Mouse (Mus musculus) monocyte, adult 5-6 weeks (primary cell): ENCODE measurements around the gene Bard1. TPM values are rescaled to one million over a fixed set of nuclear protein-coding genes. Genes with fewer than 3 reads are reported as not detected.

Experiments used
- ATAC-seq: fragments of 153-309, 156-312 bp; replicated peaks from 2 replicates; pipeline ENCODE4 v1.8.0; 2017; ENCODE audit warnings: mild to moderate bottlenecking; ENCODE audit not compliant: low TSS enrichment, insufficient number of reproducible peaks, severe bottlenecking, poor library complexity, low FRiP score
- total RNA-seq: library from RNA; stranded (forward); fragments of 200-1000, 200-491, 200-594 nt; gene quantifications from 3 replicates; pipeline ENCODE4 v1.2.3, GENCODE M21; 2017

The Bard1 gene
- total RNA-seq = 2.5 to 3.5 TPM (median 2.6 TPM) in 3 replicates

DNA sequence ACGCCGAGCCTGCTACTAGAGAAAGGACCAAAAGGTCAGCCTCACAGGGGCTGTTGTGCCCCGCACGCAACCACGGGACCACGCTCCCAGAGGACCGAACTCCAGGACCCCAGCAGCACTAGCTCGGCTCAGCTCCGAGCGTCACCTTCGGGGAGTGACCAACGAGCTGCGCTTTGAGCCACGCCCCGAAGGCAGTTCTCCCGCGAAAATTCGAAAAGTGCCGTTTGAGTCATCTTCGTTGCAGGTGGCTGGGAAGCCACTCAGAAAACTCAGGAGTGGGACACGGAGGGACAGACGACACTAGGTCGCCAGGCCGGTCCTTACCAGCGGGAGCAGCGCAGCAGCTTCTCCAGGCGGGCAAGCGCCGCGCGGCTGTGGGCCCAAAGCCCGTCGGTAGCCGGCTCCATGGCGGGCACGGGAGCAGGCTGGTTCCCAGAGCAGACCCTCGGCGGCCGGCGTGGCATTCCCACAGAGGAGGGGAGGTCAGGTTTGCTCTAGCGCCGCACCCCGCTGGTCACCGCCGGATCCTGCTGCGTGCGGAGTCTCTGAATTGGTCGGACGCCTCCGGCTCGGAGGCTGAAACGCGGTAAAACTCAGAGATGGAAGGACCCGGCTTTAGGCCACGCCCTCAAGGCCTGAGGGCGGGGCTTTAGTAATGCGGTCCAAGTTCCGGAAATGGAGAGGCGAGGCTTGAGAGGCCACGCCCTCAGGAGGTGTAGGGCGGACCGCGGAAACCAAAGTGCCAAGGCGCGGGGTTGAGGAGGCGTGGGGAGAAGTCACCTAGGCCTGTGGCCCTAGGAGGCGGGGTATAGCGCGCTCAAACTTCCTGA is at the start of gene Bard1:
Bard1 (minus strand) TSS at position 803 of the 830 bp plus-strand sequence.
- peak; percentile 96 for ATAC-seq

DNA sequence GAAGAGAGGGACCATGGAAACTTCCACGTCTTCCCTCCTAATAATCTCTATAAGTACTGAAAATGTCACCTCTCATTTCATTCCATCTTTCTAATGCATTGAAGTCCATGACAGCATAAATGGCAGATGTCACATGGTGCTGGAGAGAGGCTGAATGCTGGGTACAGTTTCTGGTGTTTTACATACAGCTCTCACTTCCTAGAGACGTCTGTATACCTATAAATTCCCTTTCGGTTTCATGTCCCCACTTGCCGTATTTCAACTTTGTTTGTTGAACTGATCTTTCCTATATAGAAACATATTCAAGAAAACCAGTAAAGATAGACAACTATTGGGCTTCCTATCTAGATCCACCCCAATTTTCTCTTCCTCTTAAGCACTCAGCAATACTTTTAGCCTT is 24.2 kb upstream of the Bard1 start:
- ATAC-seq = no peak

GRCm38 (mm10) chr1:71118511-71118910 is 15.6 kb upstream of the Bard1 start:
- no peak for ATAC-seq

GRCm38 (mm10) chr1:71117253-71117652 is 14.3 kb upstream of the Bard1 start:
- no peak for ATAC-seq

DNA sequence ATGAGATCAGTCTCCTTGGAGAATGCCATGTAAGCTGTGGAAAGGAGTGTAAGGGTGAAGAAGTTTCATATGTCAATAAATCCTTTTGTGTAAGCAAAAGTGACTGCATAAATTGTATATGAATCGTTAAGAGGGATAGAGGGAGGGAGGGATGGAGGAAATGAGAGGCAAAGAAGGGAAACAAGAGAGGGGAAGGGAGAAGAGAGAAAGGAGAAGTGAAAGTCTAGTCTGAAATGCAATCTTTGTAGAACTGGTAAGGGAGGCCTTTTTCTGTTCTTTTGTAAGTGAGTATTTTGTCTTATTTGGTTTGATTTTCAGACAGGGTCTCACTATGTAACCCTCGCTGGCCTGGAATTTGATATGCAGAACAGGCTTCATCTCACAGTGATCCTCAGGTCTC is 12.8 kb upstream of the Bard1 start:
- ATAC-seq = no peak

GRCm38 (mm10) chr1:71109858-71110257 is 6.9 kb upstream of the Bard1 start:
- ATAC-seq = no peak

GRCm38 (mm10) chr1:71106127-71106526 is 3.2 kb upstream of the Bard1 start:
- ATAC-seq = no peak

- no peak for ATAC-seq
Observed at GRCm38 (mm10) chr1:71105724-71106123, 2.8 kb upstream of the Bard1 start.

DNA sequence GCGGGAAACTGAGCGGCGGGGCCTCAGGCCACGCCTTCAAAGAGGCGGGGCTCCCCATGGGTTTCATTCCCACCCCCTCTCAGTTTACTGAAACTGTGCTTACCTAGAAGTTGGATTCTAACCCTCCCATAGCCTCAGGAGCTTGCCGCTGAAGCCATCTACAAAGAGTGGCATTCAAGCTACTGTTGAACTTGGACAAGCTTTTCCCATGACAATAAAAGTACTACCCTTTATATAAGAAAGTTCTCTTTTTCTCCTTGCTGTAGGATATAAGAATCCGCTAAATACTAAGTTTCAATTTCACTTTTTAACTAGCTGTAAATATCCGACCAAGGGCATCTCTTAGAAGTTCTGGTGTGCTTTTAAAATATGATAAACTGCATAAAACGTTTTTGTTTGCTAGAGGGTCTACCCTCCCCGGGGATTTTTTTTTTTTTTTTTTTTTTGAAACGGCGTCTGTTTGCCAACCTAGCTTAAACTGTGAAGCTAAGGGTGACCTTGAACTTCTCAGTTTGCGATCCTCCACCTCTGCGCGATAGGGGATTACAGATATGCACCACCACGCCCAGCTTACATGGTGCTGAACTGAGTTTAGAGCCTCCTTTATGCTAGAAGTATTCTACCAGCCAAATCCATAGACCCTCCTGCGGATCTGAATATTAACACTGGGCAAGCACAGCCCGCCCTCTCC is 373 bp upstream of the Bard1 start:
- ATAC-seq = no peak

- no peak for ATAC-seq
Observed at GRCm38 (mm10) chr1:71101369-71101970, 1.5 kb downstream of the Bard1 start.

DNA sequence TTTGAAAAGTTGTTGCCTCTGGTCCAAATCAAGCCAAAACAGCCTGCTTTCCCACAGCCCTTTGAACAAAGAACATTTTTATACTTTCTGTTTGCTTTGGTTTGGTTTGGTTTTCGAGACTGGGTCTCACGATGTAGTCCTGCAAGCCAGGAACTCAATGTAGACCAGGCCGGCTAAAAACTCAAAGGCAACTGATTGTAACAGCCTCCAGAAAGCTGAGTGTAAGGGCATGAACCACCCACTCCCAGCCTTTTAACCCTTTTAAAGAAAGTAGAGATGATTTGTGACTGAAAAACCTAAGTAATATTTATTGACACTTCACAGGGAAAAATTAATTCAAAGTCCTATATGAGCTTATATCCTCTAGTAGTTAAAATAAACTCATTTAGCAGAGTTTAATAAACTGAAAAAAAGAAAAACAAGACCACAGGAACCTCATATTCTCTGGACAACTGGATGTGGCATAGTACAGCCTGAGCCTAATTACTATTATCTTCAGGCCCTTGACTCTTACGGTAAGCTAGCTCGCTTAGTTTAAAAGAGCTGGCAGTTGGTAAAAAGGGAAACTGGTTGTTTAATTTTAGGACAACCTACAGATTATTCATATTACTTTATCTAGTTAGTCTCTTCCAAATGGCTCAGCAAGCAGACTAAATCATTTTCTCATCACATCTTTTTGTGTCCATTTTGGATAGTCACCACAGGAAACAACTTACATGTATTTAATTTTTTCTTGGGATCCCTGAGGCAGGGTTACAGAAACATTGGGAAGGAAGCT is 2.2 kb downstream of the Bard1 start:
- no peak for ATAC-seq

DNA sequence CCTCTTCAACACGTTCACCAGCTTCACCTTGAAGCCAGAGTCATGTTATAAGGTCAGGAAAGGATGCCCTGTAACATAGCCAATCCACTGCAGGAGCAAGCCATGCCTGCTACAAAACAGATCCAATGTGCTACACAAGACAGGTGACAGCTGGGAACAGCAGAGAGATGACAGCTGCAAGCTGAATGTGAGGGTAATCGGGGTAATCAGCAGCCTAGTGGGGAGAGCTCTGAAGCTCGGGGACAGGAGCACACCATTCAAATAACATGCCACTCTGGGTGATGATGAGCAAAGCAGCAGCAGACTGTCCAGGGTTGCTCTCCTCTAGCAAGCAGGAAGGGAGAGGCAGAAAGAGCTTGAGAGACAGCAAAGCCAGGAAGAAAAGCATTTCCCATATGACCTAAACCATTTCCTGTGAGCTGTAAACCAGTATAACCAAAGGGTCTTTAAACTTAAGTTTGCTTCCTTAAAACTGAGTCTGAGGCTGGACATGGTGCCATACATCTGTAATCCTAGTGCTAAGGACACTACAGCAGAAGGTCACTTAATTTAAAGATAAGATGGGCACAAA is 2.9 kb downstream of the Bard1 start:
- ATAC-seq = no peak

DNA sequence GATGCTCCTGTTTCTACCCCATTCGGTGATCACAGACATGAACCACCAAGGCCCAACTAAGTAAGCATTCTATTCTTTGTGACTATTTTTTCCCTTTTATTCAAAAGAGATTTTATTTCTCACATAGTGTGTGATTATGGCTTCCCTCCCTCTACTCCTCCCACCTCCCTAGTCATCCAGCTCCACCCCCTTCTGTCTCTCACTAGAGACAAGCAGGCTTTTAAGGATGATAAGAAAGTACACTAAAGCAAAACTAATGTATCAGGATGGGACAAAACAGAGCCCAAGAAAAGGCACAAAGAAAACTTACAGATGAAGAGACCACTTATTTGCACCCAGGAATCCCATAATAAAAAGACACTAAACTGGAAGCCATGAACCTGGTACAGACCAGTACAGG is 6.9 kb downstream of the Bard1 start:
- no peak for ATAC-seq

DNA sequence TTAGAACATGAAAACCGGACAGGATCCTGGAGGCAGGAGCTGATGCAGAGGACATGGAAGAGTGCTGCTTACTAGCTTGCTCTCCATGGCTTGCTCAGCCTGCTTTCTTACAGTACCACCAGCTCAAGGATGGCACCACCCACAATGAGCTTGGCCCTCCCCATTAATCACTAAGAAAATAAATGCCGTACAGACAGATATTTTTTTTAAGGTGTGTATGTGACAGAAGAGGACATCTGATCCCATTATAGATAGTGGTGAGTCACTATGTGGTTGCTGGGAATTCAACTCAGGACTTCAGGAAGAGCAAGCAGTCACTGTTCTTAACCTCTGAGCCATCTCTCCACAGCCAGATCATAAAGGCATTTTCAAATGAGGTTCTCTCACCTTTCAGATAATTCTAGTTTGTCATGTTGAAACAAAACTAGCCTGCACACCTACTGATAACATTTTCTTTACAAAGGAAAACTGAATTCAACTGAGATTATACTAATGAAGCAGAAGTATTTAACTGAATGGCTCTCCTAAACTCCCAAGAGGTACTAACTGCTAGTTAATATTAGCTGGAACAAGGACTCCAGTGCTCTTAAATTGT is 7.6 kb downstream of the Bard1 start:
- no peak for ATAC-seq

DNA sequence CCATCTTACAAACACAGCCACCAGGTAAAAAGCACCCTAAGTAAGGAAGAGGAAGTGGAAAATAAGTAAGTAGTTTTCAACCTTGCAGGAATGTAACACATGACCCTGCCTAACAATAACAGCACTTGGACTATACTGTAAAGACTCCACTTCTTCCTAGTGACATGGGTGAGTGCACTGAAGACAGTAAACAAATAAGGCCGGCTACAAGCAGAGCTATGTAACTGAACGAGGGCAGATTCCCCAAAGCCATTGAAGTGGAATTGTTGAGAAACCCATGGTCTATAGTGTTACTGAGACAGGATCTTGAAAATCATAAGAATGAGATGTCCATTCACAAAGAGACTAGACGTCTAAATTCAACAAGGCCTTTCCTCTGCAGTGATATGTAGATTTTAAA is 27.3 kb downstream of the Bard1 start:
- no peak for ATAC-seq

GRCm38 (mm10) chr1:71070771-71071170 is 32.2 kb downstream of the Bard1 start:
- ATAC-seq = no peak

DNA sequence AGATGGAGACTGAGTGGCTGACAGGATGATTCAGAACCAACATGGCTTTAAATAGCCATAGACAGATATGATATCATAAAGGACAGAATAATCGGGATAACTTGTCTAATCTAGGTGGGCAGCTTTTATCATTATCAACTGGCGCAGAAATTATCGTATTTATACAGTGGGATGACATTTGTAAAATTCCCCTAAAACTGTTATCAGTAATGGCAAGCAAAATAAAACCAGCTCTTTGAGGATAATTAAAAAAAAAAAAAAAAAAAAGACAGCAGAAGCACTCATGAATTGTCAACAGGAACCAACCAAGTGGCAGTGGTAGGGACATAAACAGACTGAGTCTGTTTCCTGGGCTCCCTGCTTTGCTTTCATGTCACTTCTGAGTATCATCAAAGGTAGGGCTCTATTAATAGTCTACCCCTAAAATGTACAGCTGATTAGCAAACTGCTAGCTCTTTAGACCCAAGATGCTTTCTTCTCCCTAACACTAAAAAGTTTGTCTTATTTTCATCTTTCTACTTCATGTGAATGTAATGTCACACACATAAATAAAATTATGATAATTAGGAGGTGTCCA is 34.1 kb downstream of the Bard1 start:
- ATAC-seq = no peak

DNA sequence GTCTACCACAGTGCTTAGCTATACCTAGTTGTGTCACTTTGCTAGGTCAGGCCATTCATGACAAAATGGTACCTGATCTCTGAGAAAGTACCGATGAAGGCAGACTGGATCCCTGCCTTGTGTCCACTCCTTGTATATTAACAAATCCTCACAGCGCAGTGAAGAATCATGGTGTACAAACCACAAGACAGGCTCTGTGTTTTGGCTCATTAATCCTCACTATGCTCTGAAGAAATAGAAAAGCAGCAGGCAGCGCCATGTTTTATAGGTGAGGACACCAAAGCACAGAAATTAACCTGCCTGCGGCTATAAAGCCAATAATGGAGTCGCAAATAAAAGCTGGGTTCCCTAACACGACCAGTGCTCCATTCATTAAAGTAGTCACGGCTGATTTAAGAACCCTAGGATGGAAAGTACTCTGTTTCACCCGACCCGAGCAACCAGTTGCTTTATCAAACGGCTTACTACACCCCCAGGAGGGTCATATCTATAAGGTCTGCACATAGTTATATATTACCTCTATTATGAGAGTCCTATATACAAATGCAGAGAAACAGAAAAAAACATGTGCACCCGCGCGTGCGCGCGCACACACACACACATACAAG is 39.0 kb downstream of the Bard1 start:
- no peak for ATAC-seq
